Mouse (Mus musculus): ENCODE results near the gene Ptpro. TPM values are rescaled to one million over a fixed set of nuclear protein-coding genes. Genes with fewer than 3 reads are reported as not detected.

Gene Ptpro
- polyA plus RNA-seq, 1 experiment from 2014 or later = 16.0 TPM

GRCm38 (mm10) chr6:137509341-137510045, 257.4 kb downstream of the Ptpro start:
- no peak for DNase-seq (ENCODE audit: low spot score)
- no peak overlapping the region for H3K27ac ChIP-seq (ENCODE audit: low read depth, low read length)
- no peaks in the 10 kb centered on the region for H3K4me1 ChIP-seq (replicated peaks; ENCODE audit: control insufficient read depth, insufficient read depth, low read length)
- H3K9me3 ChIP-seq (ENCODE audit: control insufficient read depth, low read length) = no peaks in the 10 kb centered on the region
- no peak overlapping the region for H3K9ac ChIP-seq (ENCODE audit: low read depth, low read length)
- H3K4me2 ChIP-seq (replicated peaks; ENCODE audit: low read depth, low read length) = no peak overlapping the region
- H3K36me3 ChIP-seq (ENCODE audit: control insufficient read depth, insufficient read depth, low read length) = no peaks in the 10 kb centered on the region
- no peak overlapping the region for H3K4me3 ChIP-seq (ENCODE audit: low read depth, low read length)
- ATAC-seq (ENCODE audit: low FRiP score) = no peak
- WGBS = 87% methylated on average over 14 of the region's 14 CpGs
- no peaks in the 10 kb centered on the region for H3K27me3 ChIP-seq (ENCODE audit: control insufficient read depth, insufficient read depth, low read length)

DNA sequence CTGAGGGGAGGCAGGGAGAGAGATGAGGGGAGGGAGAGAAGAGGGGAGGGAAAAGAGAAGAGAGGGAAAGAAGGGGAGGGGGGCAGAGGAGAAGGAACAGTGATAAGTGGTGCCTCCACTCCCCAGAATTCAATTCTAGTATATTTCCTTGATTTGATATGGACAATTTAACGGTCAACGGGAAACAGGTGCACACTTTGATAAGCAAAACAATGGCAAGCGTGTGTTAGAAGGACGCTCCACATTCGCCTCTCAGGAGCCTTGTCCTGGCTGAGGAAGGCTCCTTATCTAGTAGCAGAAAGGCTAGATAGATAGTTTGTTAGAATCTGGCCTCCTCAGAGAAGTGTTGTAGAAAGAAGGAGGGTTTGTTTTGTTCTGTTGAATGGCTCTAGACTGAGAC, 260.6 kb downstream of the Ptpro start:
- no peak for DNase-seq (ENCODE audit: low spot score)
- no peaks in the 10 kb centered on the region for H3K4me1 ChIP-seq (replicated peaks; ENCODE audit: control insufficient read depth, insufficient read depth, low read length)
- no peak overlapping the region for H3K9ac ChIP-seq (ENCODE audit: low read depth, low read length)
- no peak for ATAC-seq (ENCODE audit: low FRiP score)
- H3K9me3 ChIP-seq (ENCODE audit: control insufficient read depth, low read length) = no peaks in the 10 kb centered on the region
- 91% methylated on average over 5 of the region's 5 CpGs for WGBS
- no peak overlapping the region for H3K4me3 ChIP-seq (ENCODE audit: low read depth, low read length)
- no peaks in the 10 kb centered on the region for H3K27me3 ChIP-seq (ENCODE audit: control insufficient read depth, insufficient read depth, low read length)
- H3K36me3 ChIP-seq (ENCODE audit: control insufficient read depth, insufficient read depth, low read length) = no peaks in the 10 kb centered on the region
- H3K4me2 ChIP-seq (replicated peaks; ENCODE audit: low read depth, low read length) = no peak overlapping the region
- no peak overlapping the region for H3K27ac ChIP-seq (ENCODE audit: low read depth, low read length)

Other genes with a start within 250 kb of the Ptpro start
- gene Rerg, start 81.8 kb upstream of the Ptpro start, polyA plus RNA-seq (2014; fragmentation: Nextera tagmentation; extraction: Ambion mirVana) = 1.9 and 2.2 TPM in 2 replicates

All from hindbrain, embryonic 11.5 days (tissue).